Mouse (Mus musculus) testis, postnatal 10 days (tissue): ENCODE measurements around the gene Map7d3.

Experiments used
- DNase-seq: peaks from one replicate; pipeline ENCODE4 v3.0.0; 2021; ENCODE audit warnings: low spot score

Gene Map7d3

GRCm38 (mm10) chrX:56821765-56822603, at the start of gene Map7d3:
Map7d3 (minus strand) TSS chrX:56822326.
- peak; percentile 54 for DNase-seq

- DNase-seq: no peak
Measured at GRCm38 (mm10) chrX:56869863-56870262, 47.7 kb upstream of the Map7d3 start, which contains the start of gene Adgrg4. Adgrg4 (plus strand) TSS chrX:56870163.

GRCm38 (mm10) chrX:56841255-56841654, 19.1 kb upstream of the Map7d3 start:
- no peak for DNase-seq

GRCm38 (mm10) chrX:56839369-56839768, 17.2 kb upstream of the Map7d3 start:
- peak; percentile 38 for DNase-seq

- no peak for DNase-seq
Measured at GRCm38 (mm10) chrX:56835842-56836241, 13.7 kb upstream of the Map7d3 start.

GRCm38 (mm10) chrX:56827492-56827891, 5.4 kb upstream of the Map7d3 start:
- no peak for DNase-seq

GRCm38 (mm10) chrX:56791268-56791667, 30.9 kb downstream of the Map7d3 start:
- peak; percentile 75 for DNase-seq

GRCm38 (mm10) chrX:56790591-56790990, 31.5 kb downstream of the Map7d3 start:
- no peak for DNase-seq

GRCm38 (mm10) chrX:56787486-56787885, 34.6 kb downstream of the Map7d3 start:
- no peak for DNase-seq

- no peak for DNase-seq
Measured at GRCm38 (mm10) chrX:56786281-56787061, 35.7 kb downstream of the Map7d3 start.

- no peak for DNase-seq
Measured at GRCm38 (mm10) chrX:56773329-56773728, 48.8 kb downstream of the Map7d3 start.

- no peak for DNase-seq
Measured at GRCm38 (mm10) chrX:56771751-56772150, 50.4 kb downstream of the Map7d3 start.

- DNase-seq: no peak
Measured at GRCm38 (mm10) chrX:56769838-56770237, 52.3 kb downstream of the Map7d3 start.

GRCm38 (mm10) chrX:56760257-56760760, 61.8 kb downstream of the Map7d3 start:
- no peak for DNase-seq

- DNase-seq: no peak
Measured at GRCm38 (mm10) chrX:56756352-56756751, 65.8 kb downstream of the Map7d3 start.

GRCm38 (mm10) chrX:56755646-56756045, 66.5 kb downstream of the Map7d3 start:
- DNase-seq: peak; percentile 41

GRCm38 (mm10) chrX:56753317-56754289, 68.5 kb downstream of the Map7d3 start:
- DNase-seq: no peak

GRCm38 (mm10) chrX:56752144-56752543, 70.0 kb downstream of the Map7d3 start:
- DNase-seq: no peak

GRCm38 (mm10) chrX:56751536-56751935, 70.6 kb downstream of the Map7d3 start:
- DNase-seq: no peak
